Mouse (Mus musculus) T-helper 17 cell (primary cell): ENCODE data around the gene Calr.
"Not testable (repeated sequence)": the region's sequence is repeated elsewhere in the genome, so short reads cannot be mapped to it uniquely, and the experiment has no call there.

Experiments used
- in situ Hi-C, 2 experiments: fragments of 300-600 bp; cut with MboI, MseI; formaldehyde crosslinking; loops; 1 replicate in 1 of 2; 2 replicates in 1 of 2; pipeline ENCODE4 v1.15.1; 2025; ENCODE audit warnings: high pct_unique_total_duplicates in 2 of 2

Gene Calr

GRCm38 (mm10) chr8:84844397-84845070 is 2.2 kb downstream of the Calr start:
- in situ Hi-C loops, result no loop called here

GRCm38 (mm10) chr8:84841514-84841913 is 5.2 kb downstream of the Calr start:
- in situ Hi-C loops, result no loop called here

GRCm38 (mm10) chr8:84840248-84840999 is 6.3 kb downstream of the Calr start, which contains the start of gene Rad23a:
Gene Rad23a, minus strand, starts transcription at chr8:84840665.
- in situ Hi-C loops, result no loop called here

GRCm38 (mm10) chr8:84839875-84840247 is 6.9 kb downstream of the Calr start:
- in situ Hi-C loops, result no loop called here

- in situ Hi-C loops, result no loop called here
These were observed 7.3 kb downstream of the Calr start for GRCm38 (mm10) chr8:84839411-84839810.

GRCm38 (mm10) chr8:84838513-84838912 is 8.2 kb downstream of the Calr start:
- in situ Hi-C loops, result no loop called here

- in situ Hi-C loops, result no loop called here
These were observed 8.7 kb downstream of the Calr start for GRCm38 (mm10) chr8:84837912-84838470.

GRCm38 (mm10) chr8:84837149-84837911 is 9.4 kb downstream of the Calr start:
- in situ Hi-C loops, result no loop called here

- in situ Hi-C loops, result no loop called here
These were observed 11.6 kb downstream of the Calr start for GRCm38 (mm10) chr8:84834866-84835855.

- in situ Hi-C loops, result no loop called here
These were observed 12.5 kb downstream of the Calr start for GRCm38 (mm10) chr8:84834002-84834865.

- in situ Hi-C loops, result no loop called here
These were observed 13.7 kb downstream of the Calr start for GRCm38 (mm10) chr8:84832759-84833742.

GRCm38 (mm10) chr8:84832034-84832717 is 14.6 kb downstream of the Calr start:
- in situ Hi-C loops, result no loop called here

GRCm38 (mm10) chr8:84831490-84831889 is 15.2 kb downstream of the Calr start, which contains the start of gene Gadd45gip1:
Gene Gadd45gip1, plus strand, starts transcription at chr8:84831522.
- in situ Hi-C loops, result no loop called here

- in situ Hi-C loops, result not testable (repeated sequence)
These were observed 20.2 kb downstream of the Calr start for GRCm38 (mm10) chr8:84826518-84826917.

- in situ Hi-C loops, result no loop called here
These were observed 21.1 kb downstream of the Calr start for GRCm38 (mm10) chr8:84825636-84826035.

- in situ Hi-C loops, result loop anchor here in 1 of 2 experiments (5.0 kb wide), 1 partner anchor 111 kb away; no protein-coding TSS in a partner anchor
These were observed 23.1 kb downstream of the Calr start for GRCm38 (mm10) chr8:84823653-84824052.

- in situ Hi-C loops, result loop anchor here in 1 of 2 experiments (5.0 kb wide), 1 partner anchor 110 kb away; no protein-coding TSS in a partner anchor
These were observed 24.0 kb downstream of the Calr start, which contains the start of gene Dand5 for GRCm38 (mm10) chr8:84822723-84823122. Gene Dand5, minus strand, starts transcription at chr8:84822823.

- in situ Hi-C loops, result no loop called here
These were observed 30.6 kb downstream of the Calr start for GRCm38 (mm10) chr8:84816117-84816516.
